Mouse (Mus musculus): ENCODE measurements around the gene Nradd.

Nradd gene

GRCm38 (mm10) chr9:110651931-110652722, 27.9 kb upstream of the Nradd start:
- peak in 1 of 2 experiments; percentile 46 for DNase-seq

GRCm38 (mm10) chr9:110649775-110650174, 25.5 kb upstream of the Nradd start:
- no peak for DNase-seq

GRCm38 (mm10) chr9:110645219-110645618, 21.0 kb upstream of the Nradd start:
- DNase-seq = peak; percentile 67 to 70

GRCm38 (mm10) chr9:110644295-110644694, 20.0 kb upstream of the Nradd start:
- no peak for DNase-seq

- DNase-seq = no peak
Observed at GRCm38 (mm10) chr9:110643787-110644186, 19.5 kb upstream of the Nradd start.

GRCm38 (mm10) chr9:110642812-110643524, 18.7 kb upstream of the Nradd start:
- DNase-seq = no peak

GRCm38 (mm10) chr9:110641006-110641405, 16.8 kb upstream of the Nradd start:
- no peak for DNase-seq

GRCm38 (mm10) chr9:110638611-110639021, 14.4 kb upstream of the Nradd start:
- no peak for DNase-seq

- peak; percentile 78 to 96 for DNase-seq
Observed at GRCm38 (mm10) chr9:110635225-110635624, 11.0 kb upstream of the Nradd start.

- DNase-seq = no peak
Observed at GRCm38 (mm10) chr9:110633882-110634281, 9.6 kb upstream of the Nradd start.

GRCm38 (mm10) chr9:110632671-110633070, 8.4 kb upstream of the Nradd start:
- no peak for DNase-seq

GRCm38 (mm10) chr9:110631651-110632275, 7.5 kb upstream of the Nradd start:
- no peak for DNase-seq

- peak in 1 of 2 experiments; percentile 53 for DNase-seq
Observed at GRCm38 (mm10) chr9:110631191-110631590, 6.9 kb upstream of the Nradd start.

- no peak for DNase-seq
Observed at GRCm38 (mm10) chr9:110630171-110630570, 5.9 kb upstream of the Nradd start.

- DNase-seq = no peak
Observed at GRCm38 (mm10) chr9:110625350-110625908, 1.2 kb upstream of the Nradd start.

GRCm38 (mm10) chr9:110623416-110624195, 646 bp downstream of the Nradd start:
- no peak for DNase-seq

- DNase-seq = no peak
Observed at GRCm38 (mm10) chr9:110622621-110623219, 1.5 kb downstream of the Nradd start.

GRCm38 (mm10) chr9:110620685-110621084, 3.6 kb downstream of the Nradd start:
- no peak for DNase-seq

GRCm38 (mm10) chr9:110620180-110620579, 4.1 kb downstream of the Nradd start:
- no peak for DNase-seq

GRCm38 (mm10) chr9:110617081-110617480, 7.2 kb downstream of the Nradd start:
- no peak for DNase-seq

- no peak for DNase-seq
Observed at GRCm38 (mm10) chr9:110611471-110611870, 12.8 kb downstream of the Nradd start.

- no peak for DNase-seq
Observed at GRCm38 (mm10) chr9:110583521-110583920, 40.7 kb downstream of the Nradd start.
